Mouse (Mus musculus) C2C12 (cell line): ENCODE results near the gene D430041D05Rik. TPM values are rescaled to one million over a fixed set of nuclear protein-coding genes. Genes with fewer than 3 reads are reported as not detected.

ENCODE experiments used
- H3K27me3 ChIP-seq: one replicate; pipeline ENCODE4 v1.6.1; 2011; ENCODE audit not compliant: control insufficient read depth, insufficient read depth, insufficient read length
- H3K36me3 ChIP-seq: one replicate; pipeline ENCODE4 v1.6.1; 2011; ENCODE audit not compliant: control insufficient read depth, insufficient read depth
- H3K4me3 ChIP-seq: one replicate; pipeline ENCODE4 v1.5.1; 2011; ENCODE audit warnings: mild to moderate bottlenecking, control low read depth; ENCODE audit not compliant: poor library complexity, insufficient read depth, severe bottlenecking
- H3K79me2 ChIP-seq: one replicate; pipeline ENCODE4 v1.6.1; 2011; ENCODE audit not compliant: control insufficient read depth, insufficient read depth
- H3K79me3 ChIP-seq: one replicate; pipeline ENCODE4 v1.6.1; 2011; ENCODE audit warnings: low read depth, control low read depth
- H3ac ChIP-seq: one replicate; pipeline ENCODE3; 2011; ENCODE audit warnings: low read depth; ENCODE audit not compliant: control insufficient read depth, insufficient read length
- CEBPB ChIP-seq: IDR thresholded peaks from one replicate; pipeline ENCODE4 v1.6.1; 2011; ENCODE audit warnings: low read depth, mild to moderate bottlenecking, control low read depth, moderate library complexity
- CTCF ChIP-seq: IDR thresholded peaks from one replicate; pipeline ENCODE4 v1.5.1; 2011; ENCODE audit not compliant: control insufficient read depth, insufficient read depth, insufficient read length
- FOSL1 ChIP-seq: IDR thresholded peaks from one replicate; pipeline ENCODE4 v1.8.0; 2011; ENCODE audit warnings: mild to moderate bottlenecking, low read length; ENCODE audit not compliant: poor library complexity, insufficient read depth, severe bottlenecking
- MAX ChIP-seq: IDR thresholded peaks from one replicate; pipeline ENCODE4 v1.6.1; 2011; ENCODE audit warnings: mild to moderate bottlenecking, control low read depth
- MYOD1 ChIP-seq: IDR thresholded peaks from one replicate; pipeline ENCODE4 v1.6.1; 2011; ENCODE audit warnings: low read depth; ENCODE audit not compliant: control insufficient read depth, insufficient read length
- MYOG ChIP-seq: IDR thresholded peaks from one replicate; pipeline ENCODE4 v1.6.1; 2011; ENCODE audit not compliant: control insufficient read depth, insufficient read length; ENCODE audit errors: extremely low read depth
- USF1 ChIP-seq: IDR thresholded peaks from one replicate; pipeline ENCODE4 v1.6.1; 2011; ENCODE audit warnings: low read depth, mild to moderate bottlenecking, control low read depth, moderate library complexity
- long read RNA-seq, 2 experiments: library from polyadenylated mRNA; unstranded; transcript quantifications; one replicate each; pipeline ENCODE4 v2.0.0; 2019 to 2020
- polyA plus RNA-seq: library from polyadenylated mRNA; unstranded; fragments of >200 nt; fragmentation: generic; extraction: Trizol; gene quantifications from one replicate; pipeline ENCODE4 v1.2.1, GENCODE M21; 2012; ENCODE audit warnings: missing spikeins

The D430041D05Rik gene
- 0.05 TPM for polyA plus RNA-seq
- long read RNA-seq, experiment 1 = 0 reads
- long read RNA-seq, experiment 2 = 0 reads

GRCm38 (mm10) chr2:104410963-104411545 lies at the start of gene D430041D05Rik:
D430041D05Rik (minus strand) TSS chr2:104411013.
- no peak for TF ChIP-seq FOSL1
- no peak for TF ChIP-seq CTCF
- TF ChIP-seq MYOD1 = no peak
- no peak for TF ChIP-seq USF1
- TF ChIP-seq CEBPB = no peak
- no peak for TF ChIP-seq MYOG
- TF ChIP-seq MAX = no peak
- H3K36me3 ChIP-seq = no peaks in the 10 kb centered on the region
- H3K79me3 ChIP-seq = no peaks in the 10 kb centered on the region
- H3K4me3 ChIP-seq = no peak within 1 kb of the TSS
- peaks cover 24% of the 10 kb centered on the region for H3K27me3 ChIP-seq
- no peak within 1 kb of the TSS for H3ac ChIP-seq
- H3K79me2 ChIP-seq = no peaks in the 10 kb centered on the region

GRCm38 (mm10) chr2:104460021-104460420 lies 49.2 kb upstream of the D430041D05Rik start:
- Histone ChIP-seq H3K79me2 (peaks cover 100% of the 10 kb centered on the region), H3K36me3 (no peaks in the 10 kb centered on the region), H3K4me3 (no peak overlapping the region), H3K27me3 (no peaks in the 10 kb centered on the region), H3K79me3 (peaks cover 85% of the 10 kb centered on the region), H3ac (no peak overlapping the region)
- TF ChIP-seq MAX (no peak), USF1 (no peak), MYOD1 (no peak), CTCF (no peak), MYOG (no peak), FOSL1 (no peak), CEBPB (no peak)

GRCm38 (mm10) chr2:104458569-104459332 lies 47.9 kb upstream of the D430041D05Rik start:
- TF ChIP-seq CEBPB = no peak
- peak; percentile 4 for TF ChIP-seq FOSL1
- H3K36me3 ChIP-seq = no peaks in the 10 kb centered on the region

GRCm38 (mm10) chr2:104457106-104457505 lies 46.3 kb upstream of the D430041D05Rik start:
- Histone ChIP-seq H3K79me2 (peaks cover 100% of the 10 kb centered on the region), H3K79me3 (peaks cover 78% of the 10 kb centered on the region), H3ac (no peak overlapping the region), H3K4me3 (no peak overlapping the region), H3K36me3 (no peaks in the 10 kb centered on the region), H3K27me3 (no peaks in the 10 kb centered on the region)
- TF ChIP-seq MYOG (no peak), MYOD1 (no peak), USF1 (no peak), FOSL1 (no peak), MAX (no peak), CEBPB (no peak), CTCF (no peak)

More at GRCm38 (mm10) chr2:104458569-104459332, 47.9 kb upstream of the D430041D05Rik start:
- Histone ChIP-seq H3ac (no peak overlapping the region), H3K4me3 (no peak overlapping the region), H3K27me3 (no peaks in the 10 kb centered on the region), H3K79me2 (peaks cover 100% of the 10 kb centered on the region), H3K79me3 (peaks cover 84% of the 10 kb centered on the region)

- Histone ChIP-seq H3K79me3 (peaks cover 49% of the 10 kb centered on the region), H3K4me3 (no peak overlapping the region), H3K79me2 (peaks cover 100% of the 10 kb centered on the region), H3K27me3 (no peaks in the 10 kb centered on the region), H3ac (no peak overlapping the region), H3K36me3 (no peaks in the 10 kb centered on the region)
- no peak for TF ChIP-seq CTCF
- TF ChIP-seq MAX = no peak
- TF ChIP-seq USF1 = no peak
- TF ChIP-seq MYOG = no peak
- no peak for TF ChIP-seq CEBPB
- no peak for TF ChIP-seq FOSL1
- no peak for TF ChIP-seq MYOD1
Measured at GRCm38 (mm10) chr2:104450685-104451084, 39.9 kb upstream of the D430041D05Rik start.

GRCm38 (mm10) chr2:104449191-104449590 lies 38.4 kb upstream of the D430041D05Rik start:
- peaks cover under 1% of the 10 kb centered on the region for H3K36me3 ChIP-seq
- no peaks in the 10 kb centered on the region for H3K27me3 ChIP-seq
- peaks cover 37% of the 10 kb centered on the region for H3K79me3 ChIP-seq
- peaks cover 85% of the 10 kb centered on the region for H3K79me2 ChIP-seq
- H3ac ChIP-seq = no peak overlapping the region
- H3K4me3 ChIP-seq = no peak overlapping the region
- TF ChIP-seq FOSL1 (no peak), MYOD1 (no peak), CTCF (no peak), CEBPB (no peak), USF1 (no peak), MAX (no peak), MYOG (no peak)
